Mouse (Mus musculus): ENCODE results near the gene Crim1. TPM values are rescaled to one million over a fixed set of nuclear protein-coding genes. Genes with fewer than 3 reads are reported as not detected.

The Crim1 gene
- total and polyA plus RNA-seq, 3 experiments, result 14.1 to 72.8 (median 21.9) TPM

GRCm38 (mm10) chr17:78387665-78388064, 187.6 kb downstream of the Crim1 start:
- Histone ChIP-seq H3K79me2 (replicated peaks; ENCODE audit: control insufficient read depth, extremely low read depth, insufficient read depth, poor library complexity, severe bottlenecking) (no peaks in the 10 kb centered on the region), H3K36me3 (replicated peaks in 1 of 2; ENCODE audit: control insufficient read depth in 1 of 2, insufficient read depth in 1 of 2, low read length in 1 of 2) (peaks cover 3 to 49% of the 10 kb centered on the region in 2 experiments), H3K9me3 (replicated peaks; ENCODE audit: low read length) (no peaks in the 10 kb centered on the region), H3K9ac (ENCODE audit: insufficient read depth, low read depth) (no peak overlapping the region), H3K4me1 (ENCODE audit: control insufficient read depth in 1 of 2, insufficient read depth in 2 of 2) (peaks cover 0 to 3% of the 10 kb centered on the region in 2 experiments; a peak in 2 of 4 replicates), H3K4me3 (replicated peaks in 1 of 3; ENCODE audit: low read depth in 2 of 3, low read length in 2 of 3, poor library complexity in 1 of 3) (no peak overlapping the region), H3K4me2 (ENCODE audit: insufficient read depth, low read depth, poor library complexity, severe bottlenecking) (no peak overlapping the region), H3K27me3 (replicated peaks) (no peaks in the 10 kb centered on the region), H3K27ac (ENCODE audit: insufficient read depth, low read depth) (no peak overlapping the region)
- DNase-seq (ENCODE audit: extremely low read depth), result no peak
- in situ Hi-C loops (cut with MboI; ENCODE audit: low pct_ligation_motif_present, low pct_unique_long_range_greater_than_20kb, low sequenced_read_pairs) (no loop called here), dilution Hi-C loops (cut with MboI; ENCODE audit: extremely low pct_ligation_motif_present, extremely low pct_unique_long_range_greater_than_20kb, low sequenced_read_pairs) (no loop called here)
- TF ChIP-seq TCF12 (IDR thresholded peaks at IDR 0.05; ENCODE audit: low read depth, low read length) (no peak), SIN3A (IDR thresholded peaks at IDR 0.05; ENCODE audit: low read length) (no peak), RAD21 (IDR thresholded peaks at IDR 0.05; ENCODE audit: low read depth, low read length) (no peak), BHLHE40 (IDR thresholded peaks at IDR 0.05; ENCODE audit: low read depth, low read length) (no peak), E2F4 (IDR thresholded peaks at IDR 0.05; ENCODE audit: insufficient replicate concordance, low read depth, low read length) (no peak), ZMIZ1 (IDR thresholded peaks at IDR 0.05; ENCODE audit: low read depth, low read length) (no peak), SMC3 (IDR thresholded peaks at IDR 0.05; ENCODE audit: low read depth, low read length) (no peak), ZC3H11A (IDR thresholded peaks at IDR 0.05; ENCODE audit: low read depth, low read length) (no peak), MEF2A (IDR thresholded peaks at IDR 0.05; ENCODE audit: borderline replicate concordance, low read depth, low read length) (no peak), USF1 (IDR thresholded peaks at IDR 0.05; ENCODE audit: low read depth, low read length) (no peak), CHD1 (IDR thresholded peaks at IDR 0.05; ENCODE audit: low read depth, low read length) (no peak), NELFE (IDR thresholded peaks at IDR 0.05; ENCODE audit: low read depth, low read length) (no peak)

DNA sequence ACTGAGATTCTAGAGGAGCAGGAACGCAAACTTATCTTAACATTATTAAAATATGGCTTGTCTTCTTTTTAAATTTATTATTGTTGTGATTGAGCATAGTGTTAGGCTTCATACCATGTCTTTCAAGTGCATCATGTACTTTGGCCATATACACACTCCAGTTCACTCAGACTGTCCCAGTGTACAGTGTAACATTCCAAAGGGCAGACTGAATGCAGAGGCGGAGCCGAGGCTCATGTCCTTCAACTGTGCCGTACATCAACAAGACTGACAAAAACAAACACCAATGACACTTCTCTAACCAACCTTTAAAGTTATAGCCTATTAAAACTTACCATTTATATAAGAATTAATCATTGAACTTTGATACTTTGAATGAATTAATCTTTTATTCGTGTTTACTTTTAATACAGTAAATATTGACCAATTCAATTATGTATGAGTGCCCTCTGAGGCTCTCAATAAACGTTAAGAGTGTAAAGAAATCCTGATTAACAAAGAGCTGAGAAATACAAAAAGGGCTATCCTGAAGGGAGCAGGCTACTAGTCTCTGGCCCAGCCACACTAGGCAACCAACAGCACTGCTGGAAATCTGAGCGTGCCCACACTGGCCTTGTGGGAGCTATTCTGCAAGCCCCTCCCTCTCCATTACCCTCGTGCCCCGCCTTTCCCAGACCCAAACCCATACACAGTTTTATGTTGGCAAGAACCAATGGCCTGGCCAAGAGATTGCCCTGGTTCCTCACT, 188.2 kb downstream of the Crim1 start:
- dilution Hi-C loops (cut with MboI; ENCODE audit: extremely low pct_ligation_motif_present, extremely low pct_unique_long_range_greater_than_20kb, low sequenced_read_pairs) (no loop called here), in situ Hi-C loops (cut with MboI; ENCODE audit: low pct_ligation_motif_present, low pct_unique_long_range_greater_than_20kb, low sequenced_read_pairs) (no loop called here)
- Histone ChIP-seq H3K9me3 (replicated peaks; ENCODE audit: low read length) (no peaks in the 10 kb centered on the region), H3K4me3 (replicated peaks in 1 of 3; ENCODE audit: low read depth in 2 of 3, low read length in 2 of 3, poor library complexity in 1 of 3) (no peak overlapping the region), H3K4me1 (ENCODE audit: control insufficient read depth in 1 of 2, insufficient read depth in 2 of 2) (no peaks in the 10 kb centered on the region), H3K79me2 (replicated peaks; ENCODE audit: control insufficient read depth, extremely low read depth, insufficient read depth, poor library complexity, severe bottlenecking) (no peaks in the 10 kb centered on the region), H3K27me3 (replicated peaks) (no peaks in the 10 kb centered on the region), H3K4me2 (ENCODE audit: insufficient read depth, low read depth, poor library complexity, severe bottlenecking) (no peak overlapping the region), H3K36me3 (replicated peaks in 1 of 2; ENCODE audit: control insufficient read depth in 1 of 2, insufficient read depth in 1 of 2, low read length in 1 of 2) (peaks cover 3 to 44% of the 10 kb centered on the region in 2 experiments), H3K27ac (ENCODE audit: insufficient read depth, low read depth) (no peak overlapping the region), H3K9ac (ENCODE audit: insufficient read depth, low read depth) (no peak overlapping the region)
- no peak for DNase-seq (ENCODE audit: extremely low read depth)
- TF ChIP-seq ZKSCAN1 (IDR thresholded peaks at IDR 0.05; ENCODE audit: borderline replicate concordance, low read depth, low read length) (no peak), SMC3 (IDR thresholded peaks at IDR 0.05; ENCODE audit: low read depth, low read length) (no peak), ZC3H11A (IDR thresholded peaks at IDR 0.05; ENCODE audit: low read depth, low read length) (no peak), MAZ (IDR thresholded peaks at IDR 0.05; ENCODE audit: low read depth, low read length) (no peak), TBP (conservative IDR thresholded peaks at IDR 0.05; ENCODE audit: low read depth, low read length) (no peak), RAD21 (IDR thresholded peaks at IDR 0.05; ENCODE audit: low read depth, low read length) (no peak), POLR2AphosphoS2 (IDR thresholded peaks at IDR 0.05; ENCODE audit: low read depth, low read length) (no peak), MAFK (IDR thresholded peaks at IDR 0.05; ENCODE audit: insufficient replicate concordance, low read length) (no peak), PAX5 (IDR thresholded peaks at IDR 0.05; ENCODE audit: low read length) (no peak)

Measured in CH12.LX (cell line).